Mouse (Mus musculus) intestine, embryonic 16.5 days (tissue): ENCODE results near the gene Ncaph. TPM values are rescaled to one million over a fixed set of nuclear protein-coding genes. Genes with fewer than 3 reads are reported as not detected.
"Not testable (repeated sequence)": the region's sequence is repeated elsewhere in the genome, so short reads cannot be mapped to it uniquely, and the experiment has no call there.

Source experiments
- ATAC-seq: fragments of 200-750 bp; cut with Nextera tagmentation; 2 replicates; pipeline ENCODE4 v1.8.0; 2017; ENCODE audit warnings: moderate TSS enrichment, moderate library complexity
- H3K27ac ChIP-seq: fragments of 300-500 bp; sonication (generic); 2 replicates; pipeline ENCODE4 v1.5.1; 2014; ENCODE audit warnings: mild to moderate bottlenecking, low read length
- H3K27me3 ChIP-seq: fragments of 300-500 bp; sonication (generic); replicated peaks from 2 replicates; pipeline ENCODE4 v1.6.1; 2014; ENCODE audit warnings: low read length, control low read depth, mixed read lengths; ENCODE audit not compliant: control insufficient read depth, insufficient read depth
- H3K36me3 ChIP-seq: fragments of 300-500 bp; sonication (generic); 2 replicates; pipeline ENCODE4 v1.6.1; 2014; ENCODE audit warnings: low read length, control low read depth; ENCODE audit not compliant: control insufficient read depth, insufficient read depth
- H3K4me1 ChIP-seq: fragments of 300-500 bp; sonication (generic); 2 replicates; pipeline ENCODE4 v1.6.1; 2014; ENCODE audit warnings: low read length, control low read depth, mixed read lengths; ENCODE audit not compliant: control insufficient read depth, insufficient read depth
- H3K4me2 ChIP-seq: fragments of 300-500 bp; sonication (generic); 2 replicates; pipeline ENCODE4 v1.6.1; 2014; ENCODE audit warnings: low read depth, low read length, control low read depth
- H3K4me3 ChIP-seq: fragments of 300-500 bp; sonication (generic); 2 replicates; pipeline ENCODE4 v1.5.1; 2014; ENCODE audit warnings: mild to moderate bottlenecking, low read length
- H3K9ac ChIP-seq: fragments of 300-500 bp; sonication (generic); 2 replicates; pipeline ENCODE4 v1.6.1; 2014; ENCODE audit warnings: low read depth, low read length
- H3K9me3 ChIP-seq: fragments of 300-500 bp; sonication (generic); 2 replicates; pipeline ENCODE4 v1.6.1; 2016; ENCODE audit warnings: low read length, control low read depth; ENCODE audit not compliant: control insufficient read depth
- WGBS: fragments of 180-500 bp; shearing (Covaris S2); extraction: QIAGEN DNeasy Blood & Tissue Kit; methylation state at CpG from one replicate; pipeline ENCODE4 v1.1.7; 2014; 5-methylcytosine and 5-hydroxymethylcytosine counted together
- polyA plus RNA-seq: library from polyadenylated mRNA; unstranded; fragments of >200 nt; fragmentation: Nextera tagmentation; extraction: Ambion mirVana; gene quantifications from 2 replicates; pipeline ENCODE4 v1.2.1, GENCODE M21; 2015

Gene Ncaph
- polyA plus RNA-seq, 1 experiment from 2014 or later: 63.5 TPM

DNA sequence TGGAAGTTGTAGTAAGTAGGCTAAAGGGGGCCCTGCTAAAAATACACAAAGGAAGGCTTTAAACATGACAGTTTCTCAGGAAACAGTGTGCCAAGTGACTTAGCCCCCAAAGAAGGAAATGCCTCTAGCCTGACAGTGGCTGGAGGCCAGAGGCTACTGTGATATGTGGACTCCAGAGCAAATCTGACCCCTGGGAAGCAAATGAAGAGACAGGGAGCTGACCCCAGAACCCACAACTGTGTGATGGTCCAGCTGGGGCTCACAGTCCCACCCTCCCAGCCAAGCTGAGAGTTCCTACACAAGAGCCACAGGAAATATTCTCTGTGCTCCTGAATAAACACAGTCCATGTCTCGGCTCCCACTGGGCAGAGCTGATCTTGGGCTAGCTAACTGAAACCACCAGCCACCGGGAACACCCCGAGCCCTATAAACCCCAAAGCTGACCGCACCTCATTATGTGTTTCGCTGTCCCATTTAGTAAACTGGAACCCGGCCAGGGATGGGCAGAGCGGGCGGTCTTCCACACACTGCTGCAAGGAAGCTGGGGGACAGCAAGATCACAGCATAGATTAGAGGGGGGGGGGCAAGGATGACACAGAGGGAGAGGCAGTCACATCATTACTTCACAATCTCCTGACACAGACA is 12.0 kb downstream of the Ncaph start:
- Histone ChIP-seq H3K4me1 (no peaks in the 10 kb centered on the region), H3K9me3 (no peaks in the 10 kb centered on the region), H3K36me3 (peaks cover 31% of the 10 kb centered on the region), H3K27me3 (no peaks in the 10 kb centered on the region), H3K27ac (peak overlapping the region; percentile 14; the same call in 1 of the 2 replicates), H3K9ac (no peak overlapping the region), H3K4me3 (no peak overlapping the region), H3K4me2 (no peak overlapping the region)
- no peak for ATAC-seq
- WGBS: 84% methylated on average over 8 of the region's 8 CpGs

DNA sequence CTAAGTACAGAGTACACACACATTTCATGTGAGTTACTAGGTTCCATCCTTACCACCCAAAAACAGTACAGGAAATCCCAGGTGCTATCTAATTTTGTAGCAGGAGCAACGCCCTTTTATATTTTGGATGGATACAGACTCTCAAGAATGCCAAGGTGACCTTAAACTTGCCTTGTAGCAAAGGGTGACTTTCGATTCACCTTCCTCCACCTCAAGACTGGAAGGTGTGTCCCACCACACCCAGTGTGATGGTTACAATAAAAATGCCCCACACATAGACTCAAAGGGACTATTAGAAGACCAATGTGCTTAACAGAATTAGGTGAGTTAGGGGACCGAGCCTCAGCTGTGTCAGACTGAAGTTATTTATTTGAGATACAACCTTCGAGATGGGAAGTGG is 24.8 kb downstream of the Ncaph start:
- Histone ChIP-seq H3K4me2 (no peak overlapping the region), H3K4me3 (no peak overlapping the region), H3K36me3 (peaks cover 25% of the 10 kb centered on the region), H3K4me1 (no peaks in the 10 kb centered on the region), H3K9ac (no peak overlapping the region), H3K9me3 (no peaks in the 10 kb centered on the region), H3K27me3 (no peaks in the 10 kb centered on the region), H3K27ac (no peak overlapping the region)
- 94% methylated on average over 4 of the region's 4 CpGs for WGBS
- ATAC-seq: no peak

DNA sequence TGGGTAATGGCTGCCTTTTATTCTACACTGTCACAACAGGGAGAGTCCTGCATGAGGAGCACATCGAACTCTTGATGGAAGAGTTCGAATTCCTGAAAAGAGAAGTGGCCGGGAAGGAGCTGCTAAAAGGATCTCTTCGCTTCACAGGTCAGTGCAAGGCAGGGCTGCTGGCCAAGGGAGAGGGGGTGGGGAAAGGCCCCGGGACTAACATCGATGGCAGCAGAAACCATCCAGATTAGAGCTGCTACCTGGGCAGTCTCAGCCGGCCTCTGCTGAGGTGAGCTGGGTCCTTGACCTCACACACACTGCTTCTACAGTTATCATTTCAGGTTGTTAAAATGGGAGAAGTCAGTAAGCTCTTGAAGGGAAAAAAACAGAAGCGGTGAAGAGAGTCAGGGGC is 41.8 kb downstream of the Ncaph start:
- Histone ChIP-seq H3K9ac (no peak overlapping the region), H3K27ac (no peak overlapping the region), H3K36me3 (no peaks in the 10 kb centered on the region; the same call in 1 of the 2 replicates), H3K27me3 (no peaks in the 10 kb centered on the region), H3K4me1 (no peaks in the 10 kb centered on the region), H3K9me3 (no peaks in the 10 kb centered on the region), H3K4me3 (no peak overlapping the region), H3K4me2 (no peak overlapping the region)
- ATAC-seq: no peak
- 67% methylated on average over 8 of the region's 8 CpGs for WGBS

DNA sequence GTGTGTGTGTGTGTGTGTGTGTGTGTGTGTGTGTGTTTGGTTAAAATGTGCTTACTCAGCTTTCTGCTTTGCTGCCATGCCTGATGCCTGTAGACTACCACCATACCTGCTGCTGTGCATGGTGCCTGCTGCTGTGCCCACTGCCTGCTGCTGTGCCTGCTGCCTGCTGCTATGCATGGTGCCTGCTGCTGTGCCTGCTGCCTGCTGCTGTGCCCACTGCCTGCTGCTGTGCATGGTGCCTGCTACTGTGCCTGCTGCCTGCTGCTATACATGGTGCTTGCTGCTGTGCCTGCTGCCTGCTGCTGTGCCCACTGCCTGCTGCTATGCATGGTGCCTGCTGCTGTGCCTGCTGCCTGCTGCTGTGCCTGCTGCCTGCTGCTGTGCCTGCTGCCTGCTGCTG is 43.6 kb downstream of the Ncaph start:
- not testable (repeated sequence) for H3K36me3 ChIP-seq, H3K9me3 ChIP-seq, H3K4me2 ChIP-seq, ATAC-seq, H3K27ac ChIP-seq, H3K4me1 ChIP-seq, H3K27me3 ChIP-seq, H3K4me3 ChIP-seq, H3K9ac ChIP-seq

DNA sequence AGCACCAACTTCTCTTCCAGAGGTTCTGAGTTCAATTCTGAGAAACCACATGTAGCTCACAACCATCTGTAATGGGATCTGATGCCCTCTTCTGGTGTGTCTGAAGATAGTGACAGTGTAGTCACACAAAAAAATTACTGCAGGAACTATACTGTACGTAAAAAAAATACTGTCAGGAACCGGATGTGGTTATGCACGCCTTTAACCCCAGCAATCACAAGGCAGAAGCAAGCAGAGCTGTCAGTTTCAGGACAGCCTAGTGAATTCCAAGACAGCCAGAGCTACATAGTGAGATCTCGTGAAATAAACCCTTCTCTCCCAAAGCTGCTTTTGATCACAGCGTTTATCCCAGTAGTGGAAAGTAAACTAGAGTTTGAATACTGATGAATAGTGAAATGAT is 47.5 kb downstream of the Ncaph start:
- Histone ChIP-seq H3K4me1 (no peaks in the 10 kb centered on the region), H3K9ac (no peak overlapping the region), H3K9me3 (no peaks in the 10 kb centered on the region), H3K4me3 (no peak overlapping the region), H3K27ac (no peak overlapping the region), H3K36me3 (no peaks in the 10 kb centered on the region), H3K27me3 (no peaks in the 10 kb centered on the region), H3K4me2 (no peak overlapping the region)
- 86% methylated on average over 5 of the region's 5 CpGs for WGBS
- ATAC-seq: no peak

DNA sequence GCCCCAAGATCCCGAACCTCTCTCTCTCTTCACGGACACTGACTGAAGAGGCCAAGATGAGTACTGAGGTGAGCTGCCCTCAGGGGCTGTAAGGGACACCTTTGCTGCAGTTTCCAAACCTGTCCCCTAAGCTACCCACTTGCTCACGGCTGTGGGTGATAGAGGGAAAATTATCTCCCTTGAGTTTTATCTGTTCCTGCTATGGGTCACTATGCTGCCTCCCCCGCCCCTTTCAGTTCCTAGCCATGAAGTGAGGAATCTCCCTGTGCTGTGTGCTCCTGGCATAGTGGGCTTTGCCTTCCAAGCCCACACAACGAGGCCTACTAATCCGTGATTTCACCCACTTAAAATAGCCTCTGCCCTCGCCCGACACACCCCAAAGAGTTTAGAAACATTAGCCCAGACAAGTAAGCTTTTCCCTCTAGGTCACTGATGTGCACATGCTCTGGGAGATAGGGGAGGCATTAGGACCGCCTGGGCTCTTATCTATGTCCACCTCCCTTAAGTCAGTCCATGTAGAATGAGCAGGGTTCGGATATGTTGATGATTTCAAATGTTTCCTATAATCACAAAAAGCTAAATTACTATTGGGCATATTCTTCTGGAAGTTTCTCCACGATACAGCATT is 53.0 kb downstream of the Ncaph start:
- WGBS: 89% methylated on average over 11 of the region's 11 CpGs

DNA sequence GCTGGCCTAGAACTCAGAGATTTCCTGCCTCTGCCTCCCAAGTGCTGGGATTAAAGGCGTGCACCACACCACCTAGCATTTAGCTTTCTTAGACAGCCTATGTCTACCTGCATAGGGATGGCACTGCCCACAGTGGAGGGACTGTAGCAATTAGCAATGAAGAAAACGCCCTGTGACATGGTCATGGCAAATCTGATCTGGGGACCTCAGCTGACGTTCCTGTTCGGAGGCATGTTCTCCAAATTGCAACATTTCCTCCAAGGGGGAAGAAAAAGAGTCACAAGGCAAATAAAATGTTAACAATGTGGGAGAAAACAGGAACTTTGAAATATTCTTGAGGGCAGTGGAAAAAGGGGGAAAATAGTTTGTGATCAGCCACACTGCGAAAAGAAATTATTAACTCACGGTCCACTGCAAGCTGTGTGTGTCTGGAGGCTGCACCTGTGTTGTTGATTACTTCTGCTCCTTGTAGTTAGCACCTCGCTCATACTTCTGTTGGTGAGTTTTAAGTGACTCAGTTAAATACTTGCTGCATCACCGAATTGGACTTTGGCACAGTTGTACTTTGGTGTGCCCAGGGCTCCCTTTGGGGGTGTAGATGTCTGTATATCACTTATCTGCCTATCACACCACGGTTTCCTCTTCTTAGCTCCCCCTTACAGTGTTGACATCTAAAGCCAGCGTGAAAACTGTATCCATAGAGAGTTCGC is 53.7 kb downstream of the Ncaph start:
- no peaks in the 10 kb centered on the region for H3K9me3 ChIP-seq
- 90% methylated on average over 11 of the region's 11 CpGs for WGBS
- H3K4me3 ChIP-seq: no peak overlapping the region
- no peaks in the 10 kb centered on the region for H3K27me3 ChIP-seq
- H3K4me1 ChIP-seq: no peaks in the 10 kb centered on the region
- ATAC-seq: no peak
- no peak overlapping the region for H3K27ac ChIP-seq
- no peak overlapping the region for H3K4me2 ChIP-seq
- no peaks in the 10 kb centered on the region for H3K36me3 ChIP-seq
- H3K9ac ChIP-seq: no peak overlapping the region

More for the DNA sequence above, 53.0 kb downstream of the Ncaph start:
- Histone ChIP-seq H3K27me3 (no peaks in the 10 kb centered on the region), H3K4me2 (no peak overlapping the region), H3K27ac (no peak overlapping the region), H3K36me3 (no peaks in the 10 kb centered on the region), H3K9me3 (no peaks in the 10 kb centered on the region), H3K4me1 (no peaks in the 10 kb centered on the region), H3K4me3 (no peak overlapping the region), H3K9ac (no peak overlapping the region)
- no peak for ATAC-seq

DNA sequence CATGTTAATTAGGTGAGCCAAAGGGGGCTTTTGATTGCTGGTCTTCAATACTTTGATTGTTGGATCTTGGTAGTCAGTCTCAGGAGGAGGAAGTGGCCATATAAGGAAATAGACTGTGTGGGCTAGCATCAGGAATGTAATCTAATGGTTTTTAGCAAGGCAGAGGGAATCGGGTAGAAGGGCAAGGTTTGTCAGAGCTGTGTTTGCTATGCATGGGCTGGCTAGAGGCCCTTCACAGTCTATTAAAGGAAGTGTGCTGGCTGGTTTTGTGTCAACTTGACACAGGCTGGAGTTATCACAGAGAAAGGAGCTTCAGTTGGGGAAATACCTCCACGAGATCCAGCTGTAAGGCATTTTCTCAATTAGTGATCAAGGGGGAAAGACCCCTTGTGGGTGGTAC is 54.7 kb downstream of the Ncaph start:
- not testable (repeated sequence) for H3K4me2 ChIP-seq, H3K4me1 ChIP-seq, H3K27me3 ChIP-seq, H3K27ac ChIP-seq, H3K9me3 ChIP-seq, H3K9ac ChIP-seq, H3K36me3 ChIP-seq, ATAC-seq, H3K4me3 ChIP-seq
- 79% methylated on average over 2 of the region's 2 CpGs for WGBS

DNA sequence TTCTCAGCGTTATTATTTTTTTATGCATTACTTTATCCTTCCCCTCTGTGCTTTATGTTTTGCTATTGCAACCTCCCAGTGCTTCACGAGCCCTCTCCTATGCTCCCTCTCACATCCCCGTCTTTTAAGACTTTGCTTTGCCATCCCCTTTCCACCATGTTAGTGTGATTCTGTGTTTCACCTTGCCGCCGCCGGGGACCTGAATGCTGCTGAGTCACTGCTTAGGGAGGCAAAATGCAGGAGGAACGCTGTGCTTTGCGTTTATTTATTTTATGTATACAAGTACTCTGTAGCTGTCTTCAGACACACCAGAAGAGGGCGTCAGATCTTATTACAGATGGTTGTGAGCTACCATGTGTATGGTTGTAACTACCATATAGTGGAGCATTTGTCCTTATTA is 56.1 kb downstream of the Ncaph start:
- H3K27ac ChIP-seq: no peak overlapping the region
- no peak overlapping the region for H3K4me2 ChIP-seq
- no peaks in the 10 kb centered on the region for H3K4me1 ChIP-seq
- no peaks in the 10 kb centered on the region for H3K27me3 ChIP-seq
- H3K4me3 ChIP-seq: no peak overlapping the region
- WGBS: 74% methylated on average over 9 of the region's 9 CpGs
- no peak for ATAC-seq
- no peak overlapping the region for H3K9ac ChIP-seq
- 0 out of 2 replicates have a peak, but pooled peaks cover 3% of the 10 kb centered on the region for H3K36me3 ChIP-seq
- no peaks in the 10 kb centered on the region for H3K9me3 ChIP-seq
